Mouse (Mus musculus) CH12.LX (cell line): ENCODE measurements around the gene Tmtc1. TPM values are rescaled to one million over a fixed set of nuclear protein-coding genes. Genes with fewer than 3 reads are reported as not detected.

ENCODE experiments used
- DNase-seq: peaks from one replicate; pipeline ENCODE4 v3.0.0-alpha.2; 2013; ENCODE audit errors: extremely low read depth
- H3K27ac ChIP-seq: 2 replicates; pipeline ENCODE4 v1.5.1; 2012; ENCODE audit warnings: low read depth, mild to moderate bottlenecking, control low read depth, moderate library complexity; ENCODE audit not compliant: insufficient read depth
- H3K27me3 ChIP-seq: replicated peaks from 2 replicates; pipeline ENCODE3; 2012; ENCODE audit warnings: inconsistent platforms
- H3K36me3 ChIP-seq, 2 experiments: replicated peaks in 1 of 2; 2 replicates each; pipeline versions ENCODE3 to v1.6.1; 2012; ENCODE audit warnings: inconsistent platforms in 1 of 2, low read length in 1 of 2, mild to moderate bottlenecking in 1 of 2, mixed read lengths in 1 of 2, moderate library complexity in 1 of 2; ENCODE audit not compliant: control insufficient read depth in 1 of 2, insufficient read depth in 1 of 2
- H3K4me1 ChIP-seq, 2 experiments: 2 replicates each; pipeline ENCODE4 v1.6.1; 2012; ENCODE audit warnings: inconsistent platforms in 1 of 2, moderate library complexity in 1 of 2; ENCODE audit not compliant: insufficient read depth in 2 of 2, control insufficient read depth in 1 of 2
- H3K4me2 ChIP-seq: 2 replicates; pipeline ENCODE4 v1.6.1; 2012; ENCODE audit warnings: low read depth, mild to moderate bottlenecking, control low read depth; ENCODE audit not compliant: poor library complexity, insufficient read depth, severe bottlenecking
- H3K4me3 ChIP-seq, 3 experiments: fragments of 150-350 bp in 1 of 3; sonication (generic) in 1 of 3; replicated peaks in 1 of 3; 2 replicates each; pipeline versions ENCODE3 to v1.5.1; 2011 to 2012; ENCODE audit warnings: low read depth in 2 of 3, low read length in 2 of 3, mild to moderate bottlenecking in 2 of 3, moderate library complexity in 2 of 3, control low read depth in 1 of 3, improper control_type of control experiment in 1 of 3, inconsistent platforms in 1 of 3, mixed read lengths in 1 of 3; ENCODE audit not compliant: poor library complexity in 1 of 3
- H3K79me2 ChIP-seq: replicated peaks from 2 replicates; pipeline ENCODE4 v1.6.1; 2012; ENCODE audit warnings: mild to moderate bottlenecking, moderate library complexity; ENCODE audit not compliant: control insufficient read depth, poor library complexity, insufficient read depth, severe bottlenecking; ENCODE audit errors: extremely low read depth
- H3K9ac ChIP-seq: 2 replicates; pipeline ENCODE4 v1.6.1; 2012; ENCODE audit warnings: low read depth, mild to moderate bottlenecking, control low read depth, moderate library complexity; ENCODE audit not compliant: insufficient read depth
- H3K9me3 ChIP-seq: replicated peaks from 2 replicates; pipeline ENCODE3; 2012; ENCODE audit warnings: low read length, inconsistent platforms, mixed read lengths
- BHLHE40 ChIP-seq: IDR thresholded peaks from 2 replicates; pipeline ENCODE4 v1.6.1; 2011; ENCODE audit warnings: mild to moderate bottlenecking, low read depth, low read length, improper control_type of control experiment
- CHD1 ChIP-seq: IDR thresholded peaks from 2 replicates; pipeline ENCODE4 v1.6.1; 2012; ENCODE audit warnings: low read depth, low read length, improper control_type of control experiment, inconsistent platforms
- ELF1 ChIP-seq: IDR thresholded peaks from 2 replicates; pipeline ENCODE4 v1.6.1; 2014; ENCODE audit warnings: low read depth, mild to moderate bottlenecking, inconsistent platforms, low read length, improper control_type of control experiment
- EP300 ChIP-seq: IDR thresholded peaks from 2 replicates; pipeline ENCODE4 v1.6.1; 2011; ENCODE audit warnings: low read length, improper control_type of control experiment
- GABPA ChIP-seq: IDR thresholded peaks from 2 replicates; pipeline ENCODE4 v1.6.1; 2012; ENCODE audit warnings: low read depth, low read length, improper control_type of control experiment, inconsistent platforms; ENCODE audit not compliant: insufficient replicate concordance
- IRF4 ChIP-seq: IDR thresholded peaks from 2 replicates; pipeline ENCODE4 v1.6.1; 2014; ENCODE audit warnings: low read depth, mild to moderate bottlenecking, inconsistent platforms, low read length, improper control_type of control experiment
- JUND ChIP-seq: conservative IDR thresholded peaks from 2 replicates; pipeline ENCODE4 v1.6.1; 2011; ENCODE audit warnings: low read depth, low read length, improper control_type of control experiment
- KAT2A ChIP-seq: IDR thresholded peaks from 2 replicates; pipeline ENCODE4 v1.6.1; 2012; ENCODE audit warnings: low read length, improper control_type of control experiment, inconsistent platforms; ENCODE audit not compliant: insufficient replicate concordance
- MAFK ChIP-seq: IDR thresholded peaks from 2 replicates; pipeline ENCODE4 v1.6.1; 2011; ENCODE audit warnings: low read length, improper control_type of control experiment; ENCODE audit not compliant: insufficient replicate concordance
- NRF1 ChIP-seq: IDR thresholded peaks from 2 replicates; pipeline ENCODE4 v1.6.1; 2014; ENCODE audit warnings: low read depth, mild to moderate bottlenecking, inconsistent platforms, low read length, improper control_type of control experiment, moderate library complexity
- PAX5 ChIP-seq: IDR thresholded peaks from 2 replicates; pipeline ENCODE4 v1.6.1; 2012; ENCODE audit warnings: low read length, inconsistent platforms, mixed read lengths
- POLR2A ChIP-seq: IDR thresholded peaks from 2 replicates; pipeline ENCODE4 v1.6.1; 2011; ENCODE audit warnings: low read depth, mild to moderate bottlenecking, improper control_type of control experiment, low read length
- POLR2AphosphoS2 ChIP-seq: IDR thresholded peaks from 2 replicates; pipeline ENCODE4 v1.6.1; 2011; ENCODE audit warnings: low read depth, low read length, improper control_type of control experiment
- RAD21 ChIP-seq: IDR thresholded peaks from 2 replicates; pipeline ENCODE4 v1.6.1; 2011; ENCODE audit warnings: low read depth, mild to moderate bottlenecking, low read length, improper control_type of control experiment, moderate library complexity
- SMC3 ChIP-seq: IDR thresholded peaks from 2 replicates; pipeline ENCODE4 v1.6.1; 2011; ENCODE audit warnings: low read depth, low read length, improper control_type of control experiment
- TBP ChIP-seq: conservative IDR thresholded peaks from 2 replicates; pipeline ENCODE4 v1.6.1; 2011; ENCODE audit warnings: low read depth, low read length, improper control_type of control experiment
- ZC3H11A ChIP-seq: IDR thresholded peaks from 2 replicates; pipeline ENCODE4 v1.6.1; 2012; ENCODE audit warnings: low read depth, mild to moderate bottlenecking, inconsistent platforms, low read length, improper control_type of control experiment
- ZNF384 ChIP-seq: IDR thresholded peaks from 2 replicates; pipeline ENCODE4 v1.6.1; 2012; ENCODE audit warnings: low read depth, low read length, improper control_type of control experiment, inconsistent platforms
- dilution Hi-C: fragments of 300-500 bp; cut with MboI; formaldehyde crosslinking; loops from 2 replicates; pipeline ENCODE4 v1.14.3; 2020; ENCODE audit warnings: low sequenced_read_pairs; ENCODE audit not compliant: extremely low pct_unique_long_range_greater_than_20kb, extremely low pct_ligation_motif_present
- in situ Hi-C: fragments of 300-500 bp; cut with MboI; formaldehyde crosslinking; loops from 3 replicates; pipeline ENCODE4 v1.14.3; 2019; ENCODE audit warnings: low sequenced_read_pairs, low pct_ligation_motif_present, low pct_unique_long_range_greater_than_20kb, mixed read lengths
- polyA plus RNA-seq: library from polyadenylated mRNA; unstranded; fragments of >175 nt; gene quantifications from 2 replicates; pipeline ENCODE4 v1.2.1, GENCODE M21; 2012; ENCODE audit warnings: low read depth; ENCODE audit not compliant: insufficient read length
- total RNA-seq, 2 experiments: library from RNA; depleted of rRNA; stranded (reverse); fragments of 300-350 nt in 1 of 2; fragments of >200 nt in 1 of 2; gene quantifications; 2 replicates each; pipeline ENCODE4 v1.2.3; 2012 to 2014

Gene Tmtc1
- total and polyA plus RNA-seq, 3 experiments: 0.03 to 0.13 (median 0.04) TPM

- no peaks in the 10 kb centered on the region for H3K9me3 ChIP-seq
- H3K9ac ChIP-seq: no peak overlapping the region
- H3K79me2 ChIP-seq: no peaks in the 10 kb centered on the region
- DNase-seq: no peak
- H3K27me3 ChIP-seq: no peaks in the 10 kb centered on the region
- dilution Hi-C loops (no loop called here), in situ Hi-C loops (no loop called here)
- no peak for TF ChIP-seq TBP
- TF ChIP-seq SMC3: no peak
- no peak for TF ChIP-seq ZC3H11A
- no peak for TF ChIP-seq RAD21
- no peak for TF ChIP-seq GABPA
- TF ChIP-seq IRF4: no peak
- no peak overlapping the region for H3K4me2 ChIP-seq
- no peaks in the 10 kb centered on the region for H3K36me3 ChIP-seq
- H3K4me3 ChIP-seq: no peak overlapping the region
- H3K4me1 ChIP-seq: peaks cover 0 to 16% of the 10 kb centered on the region in 2 experiments; a peak in 2 of 4 replicates
- H3K27ac ChIP-seq: no peak overlapping the region
Measured at GRCm38 (mm10) chr6:148331916-148332315, 112.3 kb downstream of the Tmtc1 start.

GRCm38 (mm10) chr6:148329976-148330375 is 114.2 kb downstream of the Tmtc1 start:
- Histone ChIP-seq H3K4me3 (no peak overlapping the region), H3K9me3 (no peaks in the 10 kb centered on the region), H3K27me3 (no peaks in the 10 kb centered on the region), H3K4me2 (no peak overlapping the region), H3K36me3 (no peaks in the 10 kb centered on the region)
- no peak for DNase-seq
- dilution Hi-C loops: no loop called here
- in situ Hi-C loops: no loop called here
- TF ChIP-seq BHLHE40 (no peak), TBP (no peak), POLR2AphosphoS2 (no peak), JUND (no peak), POLR2A (no peak), KAT2A (no peak), MAFK (no peak), NRF1 (no peak), ZC3H11A (no peak), CHD1 (no peak), GABPA (no peak), PAX5 (no peak), IRF4 (no peak), ELF1 (no peak), EP300 (no peak), RAD21 (no peak), ZNF384 (no peak)
- TF ChIP-seq, all 38 proteins: peak for 0
- no peak overlapping the region for H3K9ac ChIP-seq
- H3K79me2 ChIP-seq: no peaks in the 10 kb centered on the region
- peaks cover 0 to 11% of the 10 kb centered on the region in 2 experiments; a peak in 2 of 4 replicates for H3K4me1 ChIP-seq
- H3K27ac ChIP-seq: no peak overlapping the region
